Mouse (Mus musculus): ENCODE data around the gene 2610528J11Rik. TPM values are rescaled to one million over a fixed set of nuclear protein-coding genes. Genes with fewer than 3 reads are reported as not detected.

The 2610528J11Rik gene
- polyA plus RNA-seq, 2 experiments = 4.3 to 10.9 TPM

GRCm38 (mm10) chr4:118518208-118518607 lies 8.6 kb upstream of the 2610528J11Rik start:
- TF ChIP-seq POLR2A (IDR thresholded peaks at IDR 0.05; ENCODE audit: borderline replicate concordance, extremely low read depth, insufficient read depth, insufficient read length) = no peak
- ATAC-seq (ENCODE audit: low FRiP score, low read depth) = no peak
- Histone ChIP-seq H3K4me2 (replicated peaks; ENCODE audit: low read depth, low read length, severe bottlenecking) (no peak overlapping the region), H3K27me3 (ENCODE audit: control insufficient read depth, insufficient read depth, low read length) (no peaks in the 10 kb centered on the region; the same call in 1 of the 2 replicates), H3K9me3 (ENCODE audit: control insufficient read depth, low read length) (no peaks in the 10 kb centered on the region), H3K36me3 (ENCODE audit: control insufficient read depth, insufficient read depth, low read length) (no peaks in the 10 kb centered on the region), H3K27ac (replicated peaks; ENCODE audit: low read depth, low read length) (no peak overlapping the region), H3K4me1 (ENCODE audit: control insufficient read depth, insufficient read depth, low read length) (no peaks in the 10 kb centered on the region), H3K9ac (ENCODE audit: low read depth, low read length, severe bottlenecking) (no peak overlapping the region), H3K4me3 (replicated peaks; ENCODE audit: low read length) (no peak overlapping the region)
- no peak for DNase-seq (ENCODE audit: low spot score)
- 69% methylated on average over 5 of the region's 5 CpGs for WGBS

- ATAC-seq (ENCODE audit: low FRiP score, low read depth) = peak; percentile 39; the same call in 1 of the 2 replicates
- DNase-seq (ENCODE audit: low spot score) = no peak
- Histone ChIP-seq H3K9ac (ENCODE audit: low read depth, low read length, severe bottlenecking) (no peak overlapping the region), H3K36me3 (ENCODE audit: control insufficient read depth, insufficient read depth, low read length) (no peaks in the 10 kb centered on the region), H3K4me2 (replicated peaks; ENCODE audit: low read depth, low read length, severe bottlenecking) (no peak overlapping the region), H3K27ac (replicated peaks; ENCODE audit: low read depth, low read length) (no peak overlapping the region), H3K4me1 (ENCODE audit: control insufficient read depth, insufficient read depth, low read length) (no peaks in the 10 kb centered on the region), H3K4me3 (replicated peaks; ENCODE audit: low read length) (no peak overlapping the region), H3K27me3 (ENCODE audit: control insufficient read depth, insufficient read depth, low read length) (no peaks in the 10 kb centered on the region; the same call in 1 of the 2 replicates), H3K9me3 (ENCODE audit: control insufficient read depth, low read length) (no peaks in the 10 kb centered on the region)
- WGBS = 74% methylated on average over 7 of the region's 7 CpGs
- TF ChIP-seq POLR2A (IDR thresholded peaks at IDR 0.05; ENCODE audit: borderline replicate concordance, extremely low read depth, insufficient read depth, insufficient read length) = no peak
Measured at GRCm38 (mm10) chr4:118522248-118522647, 4.6 kb upstream of the 2610528J11Rik start.

- Histone ChIP-seq H3K27ac (replicated peaks; ENCODE audit: low read depth, low read length) (no peak overlapping the region), H3K9me3 (ENCODE audit: control insufficient read depth, low read length) (no peaks in the 10 kb centered on the region), H3K27me3 (ENCODE audit: control insufficient read depth, insufficient read depth, low read length) (no peaks in the 10 kb centered on the region), H3K9ac (ENCODE audit: low read depth, low read length, severe bottlenecking) (no peak overlapping the region), H3K36me3 (ENCODE audit: control insufficient read depth, insufficient read depth, low read length) (no peaks in the 10 kb centered on the region), H3K4me1 (ENCODE audit: control insufficient read depth, insufficient read depth, low read length) (no peaks in the 10 kb centered on the region), H3K4me2 (replicated peaks; ENCODE audit: low read depth, low read length, severe bottlenecking) (no peak overlapping the region), H3K4me3 (replicated peaks; ENCODE audit: low read length) (no peak overlapping the region)
- TF ChIP-seq POLR2A (IDR thresholded peaks at IDR 0.05; ENCODE audit: borderline replicate concordance, extremely low read depth, insufficient read depth, insufficient read length) = no peak
- DNase-seq (ENCODE audit: low spot score) (no peak), ATAC-seq (ENCODE audit: low FRiP score, low read depth) (no peak)
- WGBS = 70% methylated on average over 7 of the region's 7 CpGs
Measured at GRCm38 (mm10) chr4:118523976-118524375, 2.8 kb upstream of the 2610528J11Rik start.

- Histone ChIP-seq H3K4me3 (replicated peaks; ENCODE audit: low read length) (no peak overlapping the region), H3K4me1 (ENCODE audit: control insufficient read depth, insufficient read depth, low read length) (no peaks in the 10 kb centered on the region), H3K27ac (replicated peaks; ENCODE audit: low read depth, low read length) (no peak overlapping the region), H3K9ac (ENCODE audit: low read depth, low read length, severe bottlenecking) (no peak overlapping the region), H3K4me2 (replicated peaks; ENCODE audit: low read depth, low read length, severe bottlenecking) (no peak overlapping the region), H3K36me3 (ENCODE audit: control insufficient read depth, insufficient read depth, low read length) (no peaks in the 10 kb centered on the region), H3K27me3 (ENCODE audit: control insufficient read depth, insufficient read depth, low read length) (no peaks in the 10 kb centered on the region), H3K9me3 (ENCODE audit: control insufficient read depth, low read length) (no peaks in the 10 kb centered on the region)
- no peak for TF ChIP-seq POLR2A (IDR thresholded peaks at IDR 0.05; ENCODE audit: borderline replicate concordance, extremely low read depth, insufficient read depth, insufficient read length)
- ATAC-seq (ENCODE audit: low FRiP score, low read depth) = no peak
- 73% methylated on average over 3 of the region's 3 CpGs for WGBS
- no peak for DNase-seq (ENCODE audit: low spot score)
Measured at GRCm38 (mm10) chr4:118525779-118526178, 1.0 kb upstream of the 2610528J11Rik start.

DNA sequence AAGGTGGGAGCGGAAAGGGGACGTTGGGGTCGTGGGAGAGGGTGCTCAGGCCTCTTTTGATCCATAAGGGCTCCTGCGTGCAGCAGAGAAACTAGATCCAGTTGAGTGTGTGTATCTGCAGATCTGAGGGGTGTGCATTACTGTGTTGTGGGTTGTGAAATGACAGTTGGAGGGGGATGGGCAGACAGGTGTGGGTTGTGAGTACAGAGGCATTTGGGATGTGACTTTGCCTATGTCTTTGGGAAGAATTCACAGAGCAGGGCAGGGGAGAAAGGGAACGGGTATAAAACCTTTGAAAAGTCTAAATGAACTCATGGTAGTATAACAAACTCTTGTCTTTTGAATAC lies 509 bp downstream of the 2610528J11Rik start:
- Histone ChIP-seq H3K4me2 (replicated peaks; ENCODE audit: low read depth, low read length, severe bottlenecking) (no peak overlapping the region), H3K9me3 (ENCODE audit: control insufficient read depth, low read length) (no peaks in the 10 kb centered on the region), H3K4me1 (ENCODE audit: control insufficient read depth, insufficient read depth, low read length) (no peaks in the 10 kb centered on the region), H3K36me3 (ENCODE audit: control insufficient read depth, insufficient read depth, low read length) (no peaks in the 10 kb centered on the region), H3K9ac (ENCODE audit: low read depth, low read length, severe bottlenecking) (no peak overlapping the region), H3K4me3 (replicated peaks; ENCODE audit: low read length) (no peak overlapping the region), H3K27me3 (ENCODE audit: control insufficient read depth, insufficient read depth, low read length) (no peaks in the 10 kb centered on the region), H3K27ac (replicated peaks; ENCODE audit: low read depth, low read length) (no peak overlapping the region)
- TF ChIP-seq POLR2A (IDR thresholded peaks at IDR 0.05; ENCODE audit: borderline replicate concordance, extremely low read depth, insufficient read depth, insufficient read length) = no peak
- no peak for ATAC-seq (ENCODE audit: low FRiP score, low read depth)
- no peak for DNase-seq (ENCODE audit: low spot score)
- WGBS = 42% methylated on average over 5 of the region's 5 CpGs

DNA sequence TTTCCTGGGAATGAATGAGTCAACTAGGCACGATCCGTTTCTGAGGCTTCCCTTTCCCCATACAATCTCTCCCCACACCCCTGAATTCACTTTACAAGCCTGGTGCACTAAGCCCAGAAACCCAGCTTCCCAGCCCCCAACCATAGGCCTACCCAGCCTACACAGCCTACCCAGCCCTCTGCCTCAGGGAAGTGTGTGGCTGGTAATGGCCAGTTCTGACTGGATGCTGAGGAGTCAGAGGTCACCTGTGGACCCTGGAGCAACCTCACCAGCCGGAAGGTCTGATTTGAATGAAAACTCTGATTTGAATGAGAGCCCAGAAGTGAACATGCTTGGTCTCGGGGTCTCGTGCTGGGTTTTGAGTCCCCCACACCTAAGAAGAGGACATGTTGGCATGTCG lies 921 bp downstream of the 2610528J11Rik start:
- DNase-seq (ENCODE audit: low spot score) (no peak), ATAC-seq (ENCODE audit: low FRiP score, low read depth) (no peak)
- TF ChIP-seq POLR2A (IDR thresholded peaks at IDR 0.05; ENCODE audit: borderline replicate concordance, extremely low read depth, insufficient read depth, insufficient read length) = no peak
- no peak overlapping the region for H3K4me2 ChIP-seq (replicated peaks; ENCODE audit: low read depth, low read length, severe bottlenecking)
- no peaks in the 10 kb centered on the region for H3K27me3 ChIP-seq (ENCODE audit: control insufficient read depth, insufficient read depth, low read length)
- no peak overlapping the region for H3K4me3 ChIP-seq (replicated peaks; ENCODE audit: low read length)
- H3K4me1 ChIP-seq (ENCODE audit: control insufficient read depth, insufficient read depth, low read length) = no peaks in the 10 kb centered on the region
- WGBS = 69% methylated on average over 6 of the region's 6 CpGs
- H3K27ac ChIP-seq (replicated peaks; ENCODE audit: low read depth, low read length) = no peak overlapping the region
- no peak overlapping the region for H3K9ac ChIP-seq (ENCODE audit: low read depth, low read length, severe bottlenecking)
- H3K36me3 ChIP-seq (ENCODE audit: control insufficient read depth, insufficient read depth, low read length) = no peaks in the 10 kb centered on the region
- H3K9me3 ChIP-seq (ENCODE audit: control insufficient read depth, low read length) = no peaks in the 10 kb centered on the region

Measured in limb, embryonic 14.5 days (tissue).